Mouse (Mus musculus) cortical plate, adult 2 months (tissue): ENCODE measurements around the gene Otx2. TPM values are rescaled to one million over a fixed set of nuclear protein-coding genes. Genes with fewer than 3 reads are reported as not detected.

Source experiments
- H3K27ac ChIP-seq: fragments of 200-500 bp; 2 replicates; pipeline ENCODE4 v1.5.1; 2012; ENCODE audit warnings: low read length, control low read depth, inconsistent platforms; ENCODE audit not compliant: insufficient read depth
- H3K4me1 ChIP-seq: fragments of 200-500 bp; 2 replicates; pipeline ENCODE4 v1.6.1; 2011; ENCODE audit warnings: low read length; ENCODE audit not compliant: control insufficient read depth, insufficient read depth
- H3K4me3 ChIP-seq: fragments of 200-500 bp; 2 replicates; pipeline ENCODE4 v1.5.1; 2011; ENCODE audit warnings: mild to moderate bottlenecking, low read length, control low read depth; ENCODE audit not compliant: insufficient read depth
- CTCF ChIP-seq: fragments of 200-500 bp; IDR thresholded peaks from 2 replicates; pipeline ENCODE4 v1.5.1; 2011; ENCODE audit warnings: mild to moderate bottlenecking, control low read depth, low read length; ENCODE audit not compliant: insufficient read depth; ENCODE audit errors: extremely low read depth
- POLR2A ChIP-seq: fragments of 200-500 bp; IDR thresholded peaks from 2 replicates; pipeline ENCODE4 v1.6.1; 2011; ENCODE audit warnings: mild to moderate bottlenecking, low read length, control low read depth; ENCODE audit not compliant: insufficient read depth; ENCODE audit errors: extremely low read depth
- polyA plus RNA-seq: library from polyadenylated mRNA; depleted of rRNA; stranded (reverse); fragments of >200 nt; gene quantifications from 2 replicates; pipeline ENCODE4 v1.2.3, GENCODE M21; 2012

The Otx2 gene
- polyA plus RNA-seq, 1 experiment = 0.44 TPM

- no peaks in the 10 kb centered on the region for H3K4me1 ChIP-seq
- TF ChIP-seq POLR2A (no peak), CTCF (no peak)
- no peak overlapping the region for H3K27ac ChIP-seq
- no peak overlapping the region for H3K4me3 ChIP-seq
These were observed 27.3 kb upstream of the Otx2 start for GRCm38 (mm10) chr14:48700790-48701370.

- no peak overlapping the region for H3K4me3 ChIP-seq
- H3K27ac ChIP-seq = no peak overlapping the region
- TF ChIP-seq CTCF = no peak
- no peak for TF ChIP-seq POLR2A
- H3K4me1 ChIP-seq = no peaks in the 10 kb centered on the region
These were observed 6.0 kb upstream of the Otx2 start for GRCm38 (mm10) chr14:48679590-48679989.

GRCm38 (mm10) chr14:48678674-48679073 is 5.1 kb upstream of the Otx2 start:
- no peak for TF ChIP-seq CTCF
- Histone ChIP-seq H3K27ac (no peak overlapping the region), H3K4me1 (no peaks in the 10 kb centered on the region), H3K4me3 (no peak overlapping the region)

- Histone ChIP-seq H3K4me3 (no peak overlapping the region), H3K27ac (no peak overlapping the region), H3K4me1 (no peaks in the 10 kb centered on the region)
- TF ChIP-seq CTCF = no peak
- TF ChIP-seq POLR2A = no peak
These were observed 615 bp upstream of the Otx2 start for GRCm38 (mm10) chr14:48674036-48674831.

GRCm38 (mm10) chr14:48672611-48673176 is 925 bp downstream of the Otx2 start:
- no peaks in the 10 kb centered on the region for H3K4me1 ChIP-seq
- TF ChIP-seq POLR2A = no peak
- TF ChIP-seq CTCF = no peak
- H3K27ac ChIP-seq = no peak overlapping the region
- H3K4me3 ChIP-seq = no peak overlapping the region

- no peak for TF ChIP-seq POLR2A
- no peak for TF ChIP-seq CTCF
- H3K27ac ChIP-seq = no peak overlapping the region
- no peak overlapping the region for H3K4me3 ChIP-seq
- no peaks in the 10 kb centered on the region for H3K4me1 ChIP-seq
These were observed 2.0 kb downstream of the Otx2 start for GRCm38 (mm10) chr14:48671480-48672240.

GRCm38 (mm10) chr14:48670761-48671479 is 2.7 kb downstream of the Otx2 start:
- Histone ChIP-seq H3K4me1 (no peaks in the 10 kb centered on the region), H3K4me3 (no peak overlapping the region), H3K27ac (no peak overlapping the region)
- TF ChIP-seq POLR2A (no peak), CTCF (no peak)

- no peaks in the 10 kb centered on the region for H3K4me1 ChIP-seq
- no peak overlapping the region for H3K27ac ChIP-seq
- no peak for TF ChIP-seq CTCF
- TF ChIP-seq POLR2A = no peak
- H3K4me3 ChIP-seq = no peak overlapping the region
These were observed 3.4 kb downstream of the Otx2 start for GRCm38 (mm10) chr14:48670258-48670630.
